Mouse (Mus musculus) olfactory bulb, adult 2 months (tissue): ENCODE results near the gene Lrrc56.

Experiments used
- CTCF ChIP-seq: fragments of 200-500 bp; IDR thresholded peaks from 2 replicates; pipeline ENCODE4 v1.5.1; 2012; ENCODE audit warnings: low read depth, mild to moderate bottlenecking, low read length, moderate library complexity; ENCODE audit not compliant: insufficient read depth
- POLR2A ChIP-seq: fragments of 200-500 bp; IDR thresholded peaks from 2 replicates; pipeline ENCODE4 v1.6.1; 2012; ENCODE audit warnings: mild to moderate bottlenecking, low read depth, low read length, moderate library complexity; ENCODE audit not compliant: insufficient read depth

DNA sequence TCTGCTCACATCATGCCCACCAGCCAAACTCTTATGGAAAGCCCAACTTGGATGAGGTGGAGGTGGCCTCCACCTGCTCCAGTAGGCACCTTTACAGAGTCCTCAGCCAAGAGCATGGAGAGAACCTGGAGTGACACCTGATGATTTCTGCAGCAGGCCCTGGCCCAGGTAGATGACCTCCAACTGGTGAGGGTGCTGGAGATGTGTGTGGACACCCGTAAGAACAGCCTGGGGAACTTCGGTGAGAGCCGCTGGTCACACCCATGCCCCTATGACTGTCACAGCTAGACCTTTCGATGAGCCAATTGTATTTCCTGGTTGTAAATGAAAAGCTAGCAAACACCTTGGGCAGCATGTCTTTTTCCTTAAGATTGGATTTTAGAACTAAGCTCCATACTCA, 4.2 kb downstream of the Lrrc56 start:
- no peak for TF ChIP-seq CTCF
- TF ChIP-seq POLR2A: no peak
